Mouse (Mus musculus): Measurements from ENCODE around the gene Polk. TPM values are rescaled to one million over a fixed set of nuclear protein-coding genes. Genes with fewer than 3 reads are reported as not detected.

Gene Polk
- polyA plus RNA-seq, 1 experiment from 2014 or later, result 6.3 TPM

DNA sequence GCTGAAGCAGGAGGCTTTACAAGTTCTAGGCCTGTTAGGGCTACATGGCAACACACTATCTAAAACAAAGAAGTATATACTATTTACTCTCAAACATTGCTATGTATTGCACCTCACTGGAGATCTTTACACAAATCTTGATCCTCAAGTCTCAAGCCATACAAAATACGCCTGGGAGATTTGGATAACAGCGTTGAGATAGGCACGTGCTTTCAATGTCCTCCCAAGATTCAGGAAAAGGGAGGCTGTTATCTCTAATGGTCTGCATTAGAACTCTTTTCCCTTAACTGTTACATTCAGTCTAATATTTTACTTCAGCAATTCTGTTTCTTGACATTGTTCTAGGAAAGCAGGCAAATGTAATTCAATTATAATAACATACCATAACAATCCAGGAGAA is 15.4 kb downstream of the Polk start:
- Histone ChIP-seq H3K27me3 (no peaks in the 10 kb centered on the region), H3K36me3 (no peaks in the 10 kb centered on the region), H3K4me1 (no peaks in the 10 kb centered on the region), H3K9ac (replicated peaks) (no peak overlapping the region), H3K4me3 (no peak overlapping the region), H3K27ac (replicated peaks) (no peak overlapping the region), H3K4me2 (replicated peaks) (no peak overlapping the region), H3K9me3 (no peaks in the 10 kb centered on the region)
- WGBS, result 96% methylated on average over 3 of the region's 3 CpGs
- ATAC-seq (ENCODE audit: low FRiP score, low read depth), result no peak

DNA sequence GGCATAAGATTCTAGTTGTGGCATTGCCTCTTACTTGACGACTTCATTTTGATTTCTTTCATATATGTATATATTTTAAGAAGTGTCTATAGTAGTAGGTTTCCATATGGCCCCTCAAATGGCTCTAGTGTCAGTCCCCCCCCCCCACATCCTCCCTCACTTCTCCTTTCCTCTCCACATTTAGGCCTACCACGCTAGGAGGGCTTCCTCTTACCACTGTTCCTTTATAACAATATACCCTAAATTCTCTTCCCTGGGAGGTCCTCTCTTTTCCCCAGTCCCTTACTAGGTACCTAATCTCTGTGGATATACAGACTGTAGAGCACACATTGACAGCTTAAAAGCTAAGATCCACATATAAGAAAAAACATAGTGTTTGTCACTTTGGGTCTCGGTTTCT is 21.1 kb downstream of the Polk start:
- Histone ChIP-seq H3K36me3 (no peaks in the 10 kb centered on the region), H3K27ac (replicated peaks) (no peak overlapping the region), H3K4me1 (no peaks in the 10 kb centered on the region), H3K4me2 (replicated peaks) (no peak overlapping the region), H3K27me3 (no peaks in the 10 kb centered on the region), H3K4me3 (no peak overlapping the region), H3K9ac (replicated peaks) (no peak overlapping the region), H3K9me3 (no peaks in the 10 kb centered on the region)
- 88% methylated on average over 3 of the region's 3 CpGs for WGBS
- ATAC-seq (ENCODE audit: low FRiP score, low read depth), result no peak

DNA sequence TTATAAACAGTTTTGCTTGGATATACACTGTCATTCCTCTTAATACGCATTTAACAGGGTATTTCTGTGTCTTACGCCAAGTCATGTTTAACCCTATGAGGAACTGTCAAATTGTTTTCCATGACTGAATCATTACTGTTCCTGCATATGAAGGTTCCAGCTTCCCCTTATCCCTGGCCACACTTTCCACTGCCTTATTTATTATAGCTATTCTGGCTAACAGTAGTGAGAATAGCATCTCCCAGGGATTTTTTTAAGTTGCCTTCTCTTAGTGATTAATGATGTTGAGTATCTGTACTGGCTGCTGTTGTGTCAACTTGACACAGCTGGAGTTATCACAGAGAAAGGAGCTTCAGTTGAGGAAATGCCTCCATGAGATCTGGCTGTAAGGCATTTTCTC is 25.0 kb downstream of the Polk start:
- WGBS, result 95% methylated on average over 2 of the region's 2 CpGs
- Histone ChIP-seq H3K9me3 (no peaks in the 10 kb centered on the region), H3K9ac (replicated peaks) (no peak overlapping the region), H3K4me1 (no peaks in the 10 kb centered on the region), H3K4me2 (replicated peaks) (no peak overlapping the region), H3K4me3 (no peak overlapping the region), H3K36me3 (no peaks in the 10 kb centered on the region), H3K27me3 (no peaks in the 10 kb centered on the region), H3K27ac (replicated peaks) (no peak overlapping the region)
- ATAC-seq (ENCODE audit: low FRiP score, low read depth), result no peak

DNA sequence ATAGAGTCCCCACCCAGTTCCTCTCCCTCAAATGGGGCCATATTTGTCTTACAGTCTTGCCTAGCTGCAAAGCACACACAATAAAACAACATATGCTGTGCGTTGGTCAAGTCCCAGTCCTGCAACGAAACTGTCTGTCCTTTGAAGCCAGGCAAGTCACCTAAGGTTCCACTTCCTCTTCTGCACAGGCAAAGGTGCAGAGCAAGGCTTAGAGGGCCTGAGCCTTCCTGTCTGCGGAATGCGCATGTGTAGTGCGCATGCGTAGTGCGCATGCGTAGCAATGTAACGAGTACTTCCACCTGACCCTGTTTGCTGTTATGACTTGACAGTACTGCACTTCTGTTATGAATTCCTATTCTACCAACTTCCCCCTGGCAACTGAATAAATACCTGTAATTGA is 26.1 kb downstream of the Polk start:
- Histone ChIP-seq H3K4me2 (replicated peaks) (no peak overlapping the region), H3K27me3 (no peaks in the 10 kb centered on the region), H3K36me3 (no peaks in the 10 kb centered on the region), H3K4me3 (no peak overlapping the region), H3K27ac (replicated peaks) (no peak overlapping the region), H3K9me3 (no peaks in the 10 kb centered on the region), H3K9ac (replicated peaks) (no peak overlapping the region), H3K4me1 (no peaks in the 10 kb centered on the region)
- 94% methylated on average over 9 of the region's 9 CpGs for WGBS
- ATAC-seq (ENCODE audit: low FRiP score, low read depth), result no peak

DNA sequence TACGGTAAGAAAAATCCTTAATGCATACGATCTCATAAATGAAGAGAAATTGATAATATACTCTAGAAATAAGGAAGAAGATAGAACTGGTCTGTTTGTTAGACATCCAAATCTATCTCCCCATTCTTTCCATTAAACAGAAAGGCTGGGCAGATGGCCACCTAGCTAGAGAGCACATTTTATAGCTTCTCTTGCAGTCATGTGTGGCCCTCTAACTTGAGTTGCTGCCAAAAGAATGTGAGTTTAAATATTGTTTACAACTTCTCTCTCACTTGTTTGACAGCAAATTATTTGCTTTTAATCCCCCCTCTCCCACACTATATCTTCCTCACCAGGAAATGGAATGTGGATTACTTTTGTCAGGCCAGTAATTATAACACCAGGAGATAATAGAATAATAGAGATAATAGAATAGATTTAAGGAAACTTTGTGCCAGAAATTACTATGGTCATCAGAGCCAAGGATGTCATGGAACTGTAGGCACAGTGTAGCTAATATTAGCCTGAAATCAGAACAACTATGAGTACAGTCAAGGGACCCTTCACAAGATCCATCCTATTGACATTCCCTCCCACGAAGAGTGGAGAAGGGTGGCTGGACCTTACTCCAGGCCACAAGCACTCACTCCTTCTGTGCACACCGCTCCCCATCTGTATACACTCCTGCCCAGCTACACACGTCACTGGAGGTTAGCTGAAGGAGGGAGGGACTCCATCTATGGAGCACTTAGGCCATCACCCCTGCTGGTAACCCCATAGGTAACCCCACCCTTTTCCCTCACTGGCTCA is 28.0 kb downstream of the Polk start:
- no peak for ATAC-seq (ENCODE audit: low FRiP score, low read depth)
- no peaks in the 10 kb centered on the region for H3K4me1 ChIP-seq
- no peak overlapping the region for H3K4me2 ChIP-seq (replicated peaks)
- WGBS, result 89% methylated on average over 5 of the region's 5 CpGs
- no peak overlapping the region for H3K27ac ChIP-seq (replicated peaks)
- no peak overlapping the region for H3K4me3 ChIP-seq
- no peaks in the 10 kb centered on the region for H3K9me3 ChIP-seq
- H3K9ac ChIP-seq (replicated peaks), result no peak overlapping the region
- H3K27me3 ChIP-seq, result no peaks in the 10 kb centered on the region
- no peaks in the 10 kb centered on the region for H3K36me3 ChIP-seq

DNA sequence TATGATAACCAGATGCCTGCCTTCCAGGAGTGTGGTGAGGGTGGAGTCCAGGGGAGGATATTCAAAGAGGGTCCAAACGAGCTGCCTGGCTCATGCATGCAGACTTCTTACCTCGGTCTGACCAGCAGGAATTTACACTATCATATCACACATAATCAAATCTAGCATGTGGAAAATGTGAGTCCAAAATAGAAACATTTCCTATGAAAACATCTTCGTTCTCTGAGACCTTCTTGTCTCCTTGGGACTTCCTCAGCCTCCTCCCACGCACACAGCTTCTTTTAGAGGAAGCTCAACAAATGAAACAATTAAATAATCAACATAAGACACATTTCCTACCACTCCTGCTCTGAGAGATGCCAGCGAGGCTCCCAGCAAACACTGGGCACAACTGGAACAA is 30.5 kb downstream of the Polk start:
- no peak overlapping the region for H3K4me2 ChIP-seq (replicated peaks)
- H3K36me3 ChIP-seq, result no peaks in the 10 kb centered on the region
- WGBS, result 82% methylated on average over 5 of the region's 5 CpGs
- no peak overlapping the region for H3K27ac ChIP-seq (replicated peaks)
- H3K4me1 ChIP-seq, result no peaks in the 10 kb centered on the region
- H3K9ac ChIP-seq (replicated peaks), result no peak overlapping the region
- ATAC-seq (ENCODE audit: low FRiP score, low read depth), result no peak
- H3K4me3 ChIP-seq, result no peak overlapping the region
- no peaks in the 10 kb centered on the region for H3K27me3 ChIP-seq
- H3K9me3 ChIP-seq, result no peaks in the 10 kb centered on the region

DNA sequence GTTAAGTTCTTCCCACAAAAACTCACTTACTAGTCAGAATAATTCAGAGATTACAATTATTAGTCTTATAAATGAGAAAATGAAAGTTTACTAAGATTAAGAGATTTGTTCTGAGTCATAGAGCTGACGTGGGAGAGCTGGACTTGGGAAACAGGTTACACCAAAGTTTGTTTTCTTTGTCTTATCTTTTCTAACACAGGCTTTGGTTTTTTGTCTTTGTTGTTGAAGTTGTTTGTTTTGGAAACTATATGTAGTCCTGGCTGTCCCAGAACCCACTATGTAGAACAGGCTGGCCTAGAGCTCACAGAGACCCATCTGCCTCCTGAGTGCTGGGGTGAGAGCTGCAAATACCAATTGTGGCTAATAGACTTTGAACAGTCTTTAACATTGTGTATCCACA is 31.1 kb downstream of the Polk start:
- 79% methylated on average over 1 of the region's 1 CpGs for whole genome bisulfite sequencing
- H3K9ac ChIP-seq (replicated peaks), result no peak overlapping the region
- H3K27ac ChIP-seq (replicated peaks), result no peak overlapping the region
- no peak overlapping the region for H3K4me3 ChIP-seq
- no peak overlapping the region for H3K4me2 ChIP-seq (replicated peaks)
- no peaks in the 10 kb centered on the region for H3K27me3 ChIP-seq
- H3K9me3 ChIP-seq, result no peaks in the 10 kb centered on the region
- ATAC-seq (ENCODE audit: low FRiP score, low read depth), result no peak
- H3K4me1 ChIP-seq, result no peaks in the 10 kb centered on the region
- no peaks in the 10 kb centered on the region for H3K36me3 ChIP-seq

DNA sequence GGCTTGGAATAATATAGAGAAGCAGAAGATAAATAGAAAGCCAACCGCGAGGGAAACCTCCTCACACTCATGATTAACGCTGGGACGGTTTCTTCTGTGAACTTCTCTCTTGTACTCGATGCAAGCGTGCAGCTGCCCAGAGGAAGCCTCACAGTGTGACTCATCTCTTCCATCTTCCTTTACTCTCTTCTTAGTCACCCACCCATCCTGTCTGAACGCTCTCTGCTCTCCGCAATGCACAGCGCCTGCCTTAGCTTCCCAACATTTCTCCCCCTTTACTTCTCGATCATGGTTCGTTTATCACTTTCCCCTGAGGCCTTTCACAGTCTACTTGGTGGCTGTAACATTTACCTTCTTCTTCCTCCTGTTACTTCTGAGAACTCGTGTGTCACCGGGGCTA is 31.7 kb downstream of the Polk start:
- no peak overlapping the region for H3K4me3 ChIP-seq
- no peaks in the 10 kb centered on the region for H3K36me3 ChIP-seq
- no peak for ATAC-seq (ENCODE audit: low FRiP score, low read depth)
- WGBS, result 90% methylated on average over 13 of the region's 13 CpGs
- H3K27me3 ChIP-seq, result no peaks in the 10 kb centered on the region
- no peak overlapping the region for H3K9ac ChIP-seq (replicated peaks)
- no peak overlapping the region for H3K27ac ChIP-seq (replicated peaks)
- H3K9me3 ChIP-seq, result no peaks in the 10 kb centered on the region
- no peak overlapping the region for H3K4me2 ChIP-seq (replicated peaks)
- H3K4me1 ChIP-seq, result no peaks in the 10 kb centered on the region

DNA sequence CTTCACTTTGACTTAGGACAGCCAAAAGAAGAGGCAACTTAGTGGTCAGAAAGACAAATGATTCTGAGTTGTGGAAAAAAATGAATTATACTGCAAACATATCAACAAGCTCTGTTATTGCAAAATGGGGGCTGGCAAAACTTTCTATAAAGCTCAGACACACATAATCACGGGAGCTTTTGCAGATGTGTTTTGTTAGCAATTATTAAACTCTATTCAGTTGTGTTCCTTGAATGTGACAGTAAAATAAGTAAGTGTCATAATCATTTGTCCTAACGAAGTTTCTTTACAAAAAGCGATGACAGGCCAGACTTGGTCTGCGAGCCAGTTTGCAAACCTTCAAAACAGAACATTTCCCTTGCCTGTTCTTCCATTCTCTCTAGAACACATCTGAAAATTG is 34.8 kb downstream of the Polk start:
- Histone ChIP-seq H3K27me3 (no peaks in the 10 kb centered on the region), H3K9ac (replicated peaks) (no peak overlapping the region), H3K4me1 (no peaks in the 10 kb centered on the region), H3K4me3 (no peak overlapping the region), H3K27ac (replicated peaks) (no peak overlapping the region), H3K4me2 (replicated peaks) (no peak overlapping the region), H3K36me3 (no peaks in the 10 kb centered on the region), H3K9me3 (no peaks in the 10 kb centered on the region)
- ATAC-seq (ENCODE audit: low FRiP score, low read depth), result no peak
- 93% methylated on average over 4 of the region's 4 CpGs for WGBS

DNA sequence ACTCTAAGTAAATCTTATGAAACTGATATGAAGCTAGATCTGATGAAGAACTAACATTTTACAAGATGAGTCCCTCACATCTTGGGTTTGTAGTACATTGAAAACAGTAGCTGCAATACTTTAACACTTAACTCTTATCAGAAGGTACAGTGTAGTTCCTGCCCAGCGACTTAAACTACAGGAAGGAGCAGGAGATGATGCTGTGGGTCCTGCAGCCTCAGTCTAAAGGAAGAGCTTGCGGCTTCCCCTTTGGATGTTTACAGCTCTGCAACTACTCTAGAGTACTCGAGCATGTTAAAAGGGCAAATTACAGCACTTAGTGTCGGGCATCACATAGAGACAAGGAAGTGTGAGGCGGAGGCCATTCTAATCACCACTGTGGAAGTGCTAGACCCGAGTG is 36.1 kb downstream of the Polk start:
- H3K4me1 ChIP-seq, result no peaks in the 10 kb centered on the region
- H3K9me3 ChIP-seq, result no peaks in the 10 kb centered on the region
- H3K4me3 ChIP-seq, result no peak overlapping the region
- no peak for ATAC-seq (ENCODE audit: low FRiP score, low read depth)
- H3K36me3 ChIP-seq, result no peaks in the 10 kb centered on the region
- H3K9ac ChIP-seq (replicated peaks), result no peak overlapping the region
- no peak overlapping the region for H3K4me2 ChIP-seq (replicated peaks)
- WGBS, result 86% methylated on average over 6 of the region's 6 CpGs
- no peak overlapping the region for H3K27ac ChIP-seq (replicated peaks)
- no peaks in the 10 kb centered on the region for H3K27me3 ChIP-seq

DNA sequence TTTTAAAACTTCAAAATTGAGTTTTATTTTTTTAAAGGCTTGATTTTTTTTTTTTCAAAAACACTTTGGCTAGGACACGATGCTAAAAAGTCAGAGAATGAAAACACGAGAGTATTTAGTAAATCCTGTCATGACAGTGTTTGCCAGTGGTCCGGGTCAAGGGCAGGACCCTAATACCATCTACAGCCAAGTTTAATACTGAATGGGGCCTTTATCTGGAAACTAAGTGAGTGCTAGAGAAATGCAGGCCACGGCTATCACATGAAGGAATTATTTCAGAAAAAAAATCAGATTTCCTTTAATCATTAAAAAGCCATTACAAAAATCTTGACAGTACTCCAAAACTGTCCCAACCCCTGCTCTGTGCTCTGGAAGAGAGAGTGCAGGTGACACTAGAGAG is 36.7 kb downstream of the Polk start:
- H3K4me2 ChIP-seq (replicated peaks), result no peak overlapping the region
- H3K27ac ChIP-seq (replicated peaks), result no peak overlapping the region
- no peak overlapping the region for H3K4me3 ChIP-seq
- H3K9me3 ChIP-seq, result no peaks in the 10 kb centered on the region
- WGBS, result 83% methylated on average over 4 of the region's 4 CpGs
- no peaks in the 10 kb centered on the region for H3K27me3 ChIP-seq
- H3K9ac ChIP-seq (replicated peaks), result no peak overlapping the region
- ATAC-seq (ENCODE audit: low FRiP score, low read depth), result no peak
- H3K4me1 ChIP-seq, result no peaks in the 10 kb centered on the region
- peaks cover 3% of the 10 kb centered on the region; the same call in 1 of the 2 replicates for H3K36me3 ChIP-seq

DNA sequence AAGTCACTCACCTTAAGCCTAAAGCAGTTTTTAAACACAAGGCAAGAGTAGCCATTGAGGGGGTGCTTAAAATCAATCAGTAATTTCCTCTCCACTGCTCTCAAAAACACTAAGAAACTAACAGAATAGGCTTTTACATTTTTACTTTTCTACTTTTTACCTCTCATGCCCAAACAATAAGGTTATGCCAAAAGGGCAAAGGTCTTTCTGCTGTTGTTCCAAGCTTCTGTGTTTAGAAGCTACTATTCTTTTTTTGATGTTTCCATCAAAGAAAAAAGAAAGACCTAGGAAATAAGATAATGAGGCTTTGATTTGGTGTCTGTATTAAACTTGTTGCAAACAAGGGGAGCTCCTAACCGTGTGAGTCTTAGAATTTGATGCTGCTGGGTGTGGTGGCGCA is 42.5 kb downstream of the Polk start:
- no peaks in the 10 kb centered on the region for H3K27me3 ChIP-seq
- WGBS, result 79% methylated on average over 2 of the region's 2 CpGs
- H3K4me1 ChIP-seq, result no peaks in the 10 kb centered on the region
- H3K4me2 ChIP-seq (replicated peaks), result no peak overlapping the region
- no peak overlapping the region for H3K4me3 ChIP-seq
- no peaks in the 10 kb centered on the region for H3K9me3 ChIP-seq
- H3K27ac ChIP-seq (replicated peaks), result no peak overlapping the region
- H3K36me3 ChIP-seq, result peaks cover 6% of the 10 kb centered on the region; the same call in 1 of the 2 replicates
- no peak overlapping the region for H3K9ac ChIP-seq (replicated peaks)
- ATAC-seq (ENCODE audit: low FRiP score, low read depth), result no peak

DNA sequence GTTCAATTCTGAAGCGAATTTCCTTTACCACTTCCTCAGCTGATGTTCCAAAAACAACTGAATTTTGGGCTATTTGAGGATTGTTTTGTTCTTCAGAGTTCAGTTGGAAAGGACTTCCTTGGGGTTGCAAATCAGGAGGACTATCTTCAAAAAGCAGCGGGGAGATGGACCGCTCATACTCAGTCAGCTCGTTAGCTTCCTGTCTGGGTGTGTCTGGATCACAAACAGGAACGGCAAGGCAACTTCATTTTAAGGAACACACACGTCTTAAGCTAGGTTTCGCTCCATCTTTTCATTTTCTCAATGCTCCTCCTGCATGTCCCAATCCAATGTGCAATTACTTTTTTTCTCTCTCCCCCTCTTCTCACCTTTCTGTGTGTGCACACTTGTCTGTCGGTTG is 45.7 kb downstream of the Polk start:
- no peak overlapping the region for H3K27ac ChIP-seq (replicated peaks)
- peaks cover 6% of the 10 kb centered on the region; the same call in 1 of the 2 replicates for H3K36me3 ChIP-seq
- H3K4me1 ChIP-seq, result no peaks in the 10 kb centered on the region
- no peak overlapping the region for H3K4me3 ChIP-seq
- H3K27me3 ChIP-seq, result no peaks in the 10 kb centered on the region
- WGBS, result 90% methylated on average over 8 of the region's 8 CpGs
- no peaks in the 10 kb centered on the region for H3K9me3 ChIP-seq
- H3K4me2 ChIP-seq (replicated peaks), result no peak overlapping the region
- no peak for ATAC-seq (ENCODE audit: low FRiP score, low read depth)
- no peak overlapping the region for H3K9ac ChIP-seq (replicated peaks)

All from midbrain, embryonic 12.5 days (tissue).